Mouse (Mus musculus) CH12.LX (cell line): Measurements from ENCODE around the gene Entr1. TPM values are rescaled to one million over a fixed set of nuclear protein-coding genes. Genes with fewer than 3 reads are reported as not detected.

Experiments
- DNase-seq: peaks from one replicate; pipeline ENCODE4 v3.0.0-alpha.2; 2013; ENCODE audit errors: extremely low read depth
- H3K27ac ChIP-seq: 2 replicates; pipeline ENCODE4 v1.5.1; 2012; ENCODE audit warnings: low read depth, mild to moderate bottlenecking, control low read depth, moderate library complexity; ENCODE audit not compliant: insufficient read depth
- H3K27me3 ChIP-seq: replicated peaks from 2 replicates; pipeline ENCODE3; 2012; ENCODE audit warnings: inconsistent platforms
- H3K36me3 ChIP-seq, 2 experiments: replicated peaks in 1 of 2; 2 replicates each; pipeline versions ENCODE3 to v1.6.1; 2012; ENCODE audit warnings: inconsistent platforms in 1 of 2, low read length in 1 of 2, mild to moderate bottlenecking in 1 of 2, mixed read lengths in 1 of 2, moderate library complexity in 1 of 2; ENCODE audit not compliant: control insufficient read depth in 1 of 2, insufficient read depth in 1 of 2
- H3K4me1 ChIP-seq, 2 experiments: 2 replicates each; pipeline ENCODE4 v1.6.1; 2012; ENCODE audit warnings: inconsistent platforms in 1 of 2, moderate library complexity in 1 of 2; ENCODE audit not compliant: insufficient read depth in 2 of 2, control insufficient read depth in 1 of 2
- H3K4me2 ChIP-seq: 2 replicates; pipeline ENCODE4 v1.6.1; 2012; ENCODE audit warnings: low read depth, mild to moderate bottlenecking, control low read depth; ENCODE audit not compliant: poor library complexity, insufficient read depth, severe bottlenecking
- H3K4me3 ChIP-seq, 3 experiments: fragments of 150-350 bp in 1 of 3; sonication (generic) in 1 of 3; replicated peaks in 1 of 3; 2 replicates each; pipeline versions ENCODE3 to v1.5.1; 2011 to 2012; ENCODE audit warnings: low read depth in 2 of 3, low read length in 2 of 3, mild to moderate bottlenecking in 2 of 3, moderate library complexity in 2 of 3, control low read depth in 1 of 3, improper control_type of control experiment in 1 of 3, inconsistent platforms in 1 of 3, mixed read lengths in 1 of 3; ENCODE audit not compliant: poor library complexity in 1 of 3
- H3K79me2 ChIP-seq: replicated peaks from 2 replicates; pipeline ENCODE4 v1.6.1; 2012; ENCODE audit warnings: mild to moderate bottlenecking, moderate library complexity; ENCODE audit not compliant: control insufficient read depth, poor library complexity, insufficient read depth, severe bottlenecking; ENCODE audit errors: extremely low read depth
- H3K9ac ChIP-seq: 2 replicates; pipeline ENCODE4 v1.6.1; 2012; ENCODE audit warnings: low read depth, mild to moderate bottlenecking, control low read depth, moderate library complexity; ENCODE audit not compliant: insufficient read depth
- H3K9me3 ChIP-seq: replicated peaks from 2 replicates; pipeline ENCODE3; 2012; ENCODE audit warnings: low read length, inconsistent platforms, mixed read lengths
- BHLHE40 ChIP-seq: IDR thresholded peaks from 2 replicates; pipeline ENCODE4 v1.6.1; 2011; ENCODE audit warnings: mild to moderate bottlenecking, low read depth, low read length, improper control_type of control experiment
- CHD2 ChIP-seq: IDR thresholded peaks from 2 replicates; pipeline ENCODE4 v1.6.1; 2011; ENCODE audit warnings: low read length, improper control_type of control experiment
- CTCF ChIP-seq, 2 experiments: IDR thresholded peaks in 1 of 2; conservative IDR thresholded peaks in 1 of 2; 2 replicates each; pipeline ENCODE4 v1.5.1; 2011 to 2012; ENCODE audit warnings: low read depth in 2 of 2, low read length in 2 of 2, improper control_type of control experiment in 1 of 2, inconsistent platforms in 1 of 2, mild to moderate bottlenecking in 1 of 2, moderate library complexity in 1 of 2
- E2F4 ChIP-seq: IDR thresholded peaks from 2 replicates; pipeline ENCODE4 v1.6.1; 2011; ENCODE audit warnings: low read depth, low read length, improper control_type of control experiment; ENCODE audit not compliant: insufficient replicate concordance
- EP300 ChIP-seq: IDR thresholded peaks from 2 replicates; pipeline ENCODE4 v1.6.1; 2011; ENCODE audit warnings: low read length, improper control_type of control experiment
- JUND ChIP-seq: conservative IDR thresholded peaks from 2 replicates; pipeline ENCODE4 v1.6.1; 2011; ENCODE audit warnings: low read depth, low read length, improper control_type of control experiment
- MEF2A ChIP-seq: IDR thresholded peaks from 2 replicates; pipeline ENCODE4 v1.6.1; 2014; ENCODE audit warnings: low read depth, mild to moderate bottlenecking, inconsistent platforms, low read length, improper control_type of control experiment, borderline replicate concordance
- MXI1 ChIP-seq: IDR thresholded peaks from 2 replicates; pipeline ENCODE4 v1.6.1; 2011; ENCODE audit warnings: mild to moderate bottlenecking, low read depth, low read length, improper control_type of control experiment
- MYC ChIP-seq: IDR thresholded peaks from 2 replicates; pipeline ENCODE4 v1.6.1; 2011; ENCODE audit warnings: low read depth, mild to moderate bottlenecking, improper control_type of control experiment, low read length
- NELFE ChIP-seq: IDR thresholded peaks from 2 replicates; pipeline ENCODE4 v1.6.1; 2011; ENCODE audit warnings: low read depth, low read length, improper control_type of control experiment
- PAX5 ChIP-seq: IDR thresholded peaks from 2 replicates; pipeline ENCODE4 v1.6.1; 2012; ENCODE audit warnings: low read length, inconsistent platforms, mixed read lengths
- POLR2A ChIP-seq: IDR thresholded peaks from 2 replicates; pipeline ENCODE4 v1.6.1; 2011; ENCODE audit warnings: low read depth, mild to moderate bottlenecking, improper control_type of control experiment, low read length
- RCOR1 ChIP-seq: conservative IDR thresholded peaks from 2 replicates; pipeline ENCODE4 v1.6.1; 2012; ENCODE audit warnings: low read depth, mild to moderate bottlenecking, inconsistent platforms, low read length, improper control_type of control experiment
- TCF12 ChIP-seq: IDR thresholded peaks from 2 replicates; pipeline ENCODE4 v1.6.1; 2014; ENCODE audit warnings: low read depth, mild to moderate bottlenecking, inconsistent platforms, low read length, improper control_type of control experiment
- ZKSCAN1 ChIP-seq: IDR thresholded peaks from 2 replicates; pipeline ENCODE4 v1.6.1; 2012; ENCODE audit warnings: low read depth, inconsistent platforms, low read length, improper control_type of control experiment, borderline replicate concordance
- dilution Hi-C: fragments of 300-500 bp; cut with MboI; formaldehyde crosslinking; loops from 2 replicates; pipeline ENCODE4 v1.14.3; 2020; ENCODE audit warnings: low sequenced_read_pairs; ENCODE audit not compliant: extremely low pct_unique_long_range_greater_than_20kb, extremely low pct_ligation_motif_present
- in situ Hi-C: fragments of 300-500 bp; cut with MboI; formaldehyde crosslinking; loops from 3 replicates; pipeline ENCODE4 v1.14.3; 2019; ENCODE audit warnings: low sequenced_read_pairs, low pct_ligation_motif_present, low pct_unique_long_range_greater_than_20kb, mixed read lengths
- polyA plus RNA-seq: library from polyadenylated mRNA; unstranded; fragments of >175 nt; gene quantifications from 2 replicates; pipeline ENCODE4 v1.2.1, GENCODE M21; 2012; ENCODE audit warnings: low read depth; ENCODE audit not compliant: insufficient read length
- total RNA-seq, 2 experiments: library from RNA; depleted of rRNA; stranded (reverse); fragments of 300-350 nt in 1 of 2; fragments of >200 nt in 1 of 2; gene quantifications; 2 replicates each; pipeline ENCODE4 v1.2.3; 2012 to 2014

The Entr1 gene
- total and polyA plus RNA-seq, 3 experiments, result 41.9 to 62.3 (median 57.3) TPM

GRCm38 (mm10) chr2:26417066-26417465, 27.9 kb upstream of the Entr1 start:
- Histone ChIP-seq H3K27me3 (no peaks in the 10 kb centered on the region), H3K36me3 (peaks cover 77 to 97% of the 10 kb centered on the region in 2 experiments), H3K27ac (no peak overlapping the region), H3K9me3 (no peaks in the 10 kb centered on the region), H3K4me3 (no peak overlapping the region), H3K4me2 (no peak overlapping the region), H3K9ac (no peak overlapping the region), H3K4me1 (no peaks in the 10 kb centered on the region), H3K79me2 (no peaks in the 10 kb centered on the region)
- DNase-seq, result no peak
- no peak for TF ChIP-seq CHD2
- in situ Hi-C loops, result no loop called here
- dilution Hi-C loops, result no loop called here

GRCm38 (mm10) chr2:26410931-26411411, 21.9 kb upstream of the Entr1 start:
- H3K79me2 ChIP-seq, result no peaks in the 10 kb centered on the region
- no peak for TF ChIP-seq RCOR1
- no peak for TF ChIP-seq JUND
- TF ChIP-seq BHLHE40, result no peak
- TF ChIP-seq PAX5, result no peak
- no peak for TF ChIP-seq POLR2A
- TF ChIP-seq NELFE, result no peak
- no peak for TF ChIP-seq MXI1
- no peak for TF ChIP-seq TCF12
- TF ChIP-seq MYC, result no peak
- no peak for TF ChIP-seq E2F4
- no peak for TF ChIP-seq EP300
- TF ChIP-seq ZKSCAN1, result no peak
- no peak for TF ChIP-seq MEF2A
- no peak for TF ChIP-seq CHD2
- in situ Hi-C loops (no loop called here), dilution Hi-C loops (no loop called here)
- no peaks in the 10 kb centered on the region for H3K9me3 ChIP-seq
- peaks cover 49 to 84% of the 10 kb centered on the region in 2 experiments for H3K36me3 ChIP-seq
- H3K27ac ChIP-seq, result no peak overlapping the region
- peaks cover 8 to 30% of the 10 kb centered on the region in 2 experiments for H3K4me1 ChIP-seq
- no peak overlapping the region for H3K4me3 ChIP-seq
- H3K4me2 ChIP-seq, result no peak overlapping the region
- H3K9ac ChIP-seq, result no peak overlapping the region
- DNase-seq, result no peak
- no peaks in the 10 kb centered on the region for H3K27me3 ChIP-seq

GRCm38 (mm10) chr2:26410091-26410490, 21.0 kb upstream of the Entr1 start:
- in situ Hi-C loops, result no loop called here
- no peak for DNase-seq
- H3K4me2 ChIP-seq, result no peak overlapping the region
- no peaks in the 10 kb centered on the region for H3K27me3 ChIP-seq
- dilution Hi-C loops, result no loop called here
- peaks cover 40 to 80% of the 10 kb centered on the region in 2 experiments for H3K36me3 ChIP-seq
- no peaks in the 10 kb centered on the region for H3K9me3 ChIP-seq
- H3K4me1 ChIP-seq, result peaks cover 10 to 35% of the 10 kb centered on the region in 2 experiments
- H3K79me2 ChIP-seq, result no peaks in the 10 kb centered on the region
- H3K9ac ChIP-seq, result no peak overlapping the region
- no peak overlapping the region for H3K4me3 ChIP-seq
- no peak for TF ChIP-seq CHD2
- 0 out of 4 replicates have a peak, but pooled peaks of 1 of the 2 experiments have one; percentile 21 for TF ChIP-seq CTCF (conservative IDR thresholded peaks at IDR 0.05 in 1 of 2, IDR thresholded peaks at IDR 0.05 in 1 of 2; ENCODE audit: low read depth in 2 of 2, low read length in 2 of 2)
- TF ChIP-seq, all 38 proteins: peak for 1
- H3K27ac ChIP-seq, result no peak overlapping the region
